Mouse (Mus musculus) thymus, postnatal 14 days (tissue): ENCODE data around the gene Rpl10l.

ENCODE experiments used
- DNase-seq: peaks from one replicate; pipeline ENCODE4 v3.0.0; 2021

Rpl10l gene

DNA sequence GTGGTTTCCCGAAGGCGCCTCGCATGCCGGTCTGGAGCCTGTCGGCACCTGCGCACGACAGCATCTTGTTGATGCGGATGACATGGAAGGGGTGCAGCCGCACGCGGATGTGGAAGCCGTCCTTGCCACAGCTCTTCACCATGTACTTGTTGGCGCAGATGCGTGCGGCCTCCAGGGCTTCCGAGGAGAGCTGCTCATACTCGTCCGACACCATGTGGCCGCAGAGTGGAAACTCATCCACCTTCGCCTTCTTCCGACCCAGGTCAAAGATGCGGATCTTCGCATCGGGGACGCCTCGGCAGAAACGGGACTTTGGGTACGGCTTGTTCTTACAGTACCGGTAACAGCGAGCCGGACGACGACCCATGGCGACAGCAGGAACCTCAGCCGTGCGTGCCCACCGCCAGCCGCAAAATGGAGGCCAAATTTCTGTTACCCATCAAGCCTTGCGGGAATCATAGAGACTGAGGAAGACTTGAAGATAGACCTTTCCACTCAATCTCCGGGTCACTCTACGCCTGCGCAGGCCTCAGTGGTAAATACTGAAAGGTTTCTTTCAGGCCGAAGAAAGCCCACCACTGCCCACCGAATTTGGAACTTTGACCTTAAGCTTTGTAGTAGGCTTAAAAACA is at the start of gene Rpl10l:
Rpl10l (minus strand) TSS at position 411 of the 632 bp plus-strand sequence.
- no peak for DNase-seq

- DNase-seq, result no peak
Measured at GRCm38 (mm10) chr12:66275890-66276289, 8.3 kb downstream of the Rpl10l start.

DNA sequence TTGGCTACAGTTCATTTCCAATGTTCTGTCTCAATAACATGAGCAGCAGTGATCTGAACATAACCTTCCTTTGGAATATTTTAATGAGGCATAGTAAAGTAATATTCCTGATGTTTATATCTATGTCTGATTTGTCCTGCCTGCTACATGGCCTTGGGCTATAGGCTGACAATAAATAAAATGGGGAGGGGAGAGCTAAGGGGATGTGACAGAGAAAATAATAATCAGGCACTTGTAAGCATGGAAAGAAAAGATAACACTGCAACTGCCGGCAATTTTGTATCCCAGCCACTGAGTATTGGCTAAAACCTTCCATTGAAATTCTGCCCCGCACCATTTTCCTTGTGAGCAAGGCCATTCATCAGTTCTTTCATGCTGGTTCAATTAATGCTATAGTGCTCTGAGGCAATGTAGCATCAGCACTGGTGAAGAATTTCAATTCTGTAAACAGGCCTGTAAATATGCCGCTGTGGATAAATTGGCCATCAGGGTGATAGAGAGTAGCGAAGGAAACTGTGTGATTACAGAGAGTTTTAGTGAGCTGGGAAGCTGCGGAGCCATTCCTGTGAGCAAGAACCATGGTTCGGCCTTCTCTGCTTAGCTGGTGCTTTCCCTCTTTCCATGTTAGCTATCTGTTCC is 38.6 kb downstream of the Rpl10l start:
- no peak for DNase-seq

- no peak for DNase-seq
Measured at GRCm38 (mm10) chr12:66234158-66234557, 50.0 kb downstream of the Rpl10l start.
